Mouse (Mus musculus) ES-Bruce4 (cell line): ENCODE data around the gene Srpk1.

ENCODE experiments used
- CTCF ChIP-seq: IDR thresholded peaks from one replicate; pipeline ENCODE4 v1.8.1; 2011; ENCODE audit warnings: low read depth, low read length
- EP300 ChIP-seq: IDR thresholded peaks from 2 replicates; pipeline ENCODE4 v1.6.1; 2011; ENCODE audit warnings: low read depth, low read length; ENCODE audit not compliant: insufficient read depth
- POLR2A ChIP-seq: IDR thresholded peaks from one replicate; pipeline ENCODE4 v1.8.1; 2011; ENCODE audit warnings: low read length; ENCODE audit not compliant: insufficient read depth

- TF ChIP-seq CTCF (no peak), POLR2A (no peak), EP300 (no peak)
These were observed 9.9 kb downstream of the Srpk1 start for GRCm38 (mm10) chr17:28612603-28613002.
